Mouse (Mus musculus) embryonic facial prominence, embryonic 11.5 days (tissue): ENCODE results near the gene Rnf207. TPM values are rescaled to one million over a fixed set of nuclear protein-coding genes. Genes with fewer than 3 reads are reported as not detected.

Experiments
- polyA plus RNA-seq: library from polyadenylated mRNA; unstranded; fragments of >200 nt; fragmentation: Nextera tagmentation; extraction: Ambion mirVana; gene quantifications from 2 replicates; pipeline ENCODE4 v1.2.1, GENCODE M21; 2014

Gene Rnf207
- polyA plus RNA-seq, 1 experiment from 2014 or later = 0.41 TPM

Other genes with a start within 250 kb of the Rnf207 start
- gene Plekhg5, start 246.5 kb downstream of the Rnf207 start, polyA plus RNA-seq = 5.3 and 6.8 TPM in 2 replicates
- gene Tnfrsf25, start 203.1 kb downstream of the Rnf207 start, polyA plus RNA-seq = 0.21 and 0.75 TPM in 2 replicates
- gene Espn, start 166.6 kb downstream of the Rnf207 start, polyA plus RNA-seq = 6.2 and 7.3 TPM in 2 replicates
- gene Hes2, start 160.1 kb downstream of the Rnf207 start, polyA plus RNA-seq = 0.22 and 0.24 TPM in 2 replicates
- gene Acot7, start 140.9 kb downstream of the Rnf207 start, polyA plus RNA-seq = 47.5 and 54.9 TPM in 2 replicates
- 4.3 and 5.9 TPM in 2 replicates for gene Gpr153, start 44.8 kb downstream of the Rnf207 start, polyA plus RNA-seq
- 0.32 and 0.65 TPM in 2 replicates for gene Hes3, start 27.3 kb downstream of the Rnf207 start, polyA plus RNA-seq
- gene Icmt, start 21.8 kb downstream of the Rnf207 start, polyA plus RNA-seq = 23.4 and 24.8 TPM in 2 replicates
- gene Rpl22, start 6.7 kb upstream of the Rnf207 start, polyA plus RNA-seq = 404 and 441 TPM in 2 replicates
- 0.14 TPM in 2 replicates for gene Chd5, start 19.7 kb upstream of the Rnf207 start, polyA plus RNA-seq
- gene Nphp4, start 157.7 kb upstream of the Rnf207 start, polyA plus RNA-seq = 2.2 and 2.9 TPM in 2 replicates
- 5.4 and 5.9 TPM in 2 replicates for gene Kcnab2, start 158.9 kb upstream of the Rnf207 start, polyA plus RNA-seq